Comparison of ENCODE assay signal across 23 mouse cellular contexts in genomic region chr19:27718931-27719330, GRCm38 (mm10).
"Had no signal": no experiment of that assay in that cellular context is flagged by ENCODE, and none has a peak within 500 bp of the region (broad histone marks: within the 10 kb centered on the region; RNA-seq: fewer than 3 reads in every experiment).

No protein-coding gene starts in this region.

- H3K9me3 ChIP-seq: heart, embryonic 10.5 days; heart, embryonic 12.5 days; hindbrain, embryonic 10.5 days; hindbrain, embryonic 12.5 days; intestine, embryonic 15.5 days; limb, embryonic 10.5 days; limb, embryonic 12.5 days had no signal

- H3K4me2 ChIP-seq: heart, embryonic 12.5 days; hindbrain, embryonic 12.5 days; hindbrain, embryonic 14.5 days; intestine, embryonic 15.5 days; limb, embryonic 12.5 days had no signal

- H3K27me3 ChIP-seq: heart, embryonic 12.5 days; hindbrain, embryonic 12.5 days; intestine, embryonic 15.5 days; limb, embryonic 12.5 days had no signal

- ATAC-seq: hindbrain, embryonic 16.5 days; inflammation-experienced regulatory T-cells, adult 6 months; intestine, embryonic 15.5 days; intestine, postnatal 0 days had no signal

- H3K36me3 ChIP-seq: heart, embryonic 10.5 days; heart, embryonic 12.5 days; hindbrain, embryonic 10.5 days; hindbrain, embryonic 12.5 days; intestine, embryonic 15.5 days; limb, embryonic 10.5 days; limb, embryonic 12.5 days had no signal

- H3K4me1 ChIP-seq: heart, embryonic 10.5 days; heart, embryonic 12.5 days; hindbrain, embryonic 12.5 days; intestine, embryonic 15.5 days; limb, embryonic 10.5 days; limb, embryonic 12.5 days had no signal

- H3K9ac ChIP-seq: heart, embryonic 12.5 days; hindbrain, embryonic 12.5 days; hindbrain, embryonic 14.5 days; intestine, embryonic 15.5 days; limb, embryonic 12.5 days had no signal

- H3K4me3 ChIP-seq: gastrocnemius, adult 2 months; heart, embryonic 10.5 days; heart, embryonic 12.5 days; hindbrain, embryonic 10.5 days; hindbrain, embryonic 12.5 days; intestine, embryonic 15.5 days; layer of hippocampus, adult 2 months; left cerebral cortex, adult 2 months; limb, embryonic 10.5 days; limb, embryonic 12.5 days had no signal

- DNase-seq: gastrocnemius, adult 2 months; gastrocnemius, postnatal 10 days; gastrocnemius, postnatal 25 days; heart, postnatal 10 days; heart, postnatal 4 days; kidney, adult 18-20 months; kidney, adult 8-10 months; kidney, postnatal 10 days; kidney, postnatal 25 days; kidney, postnatal 4 days had no signal

- H3K27ac ChIP-seq: gastrocnemius, adult 2 months; heart, embryonic 10.5 days; hindbrain, embryonic 10.5 days; hindbrain, embryonic 12.5 days; hindbrain, embryonic 14.5 days; intestine, embryonic 15.5 days; layer of hippocampus, adult 2 months; left cerebral cortex, adult 2 months; limb, embryonic 10.5 days; limb, embryonic 12.5 days had no signal
